Mouse (Mus musculus) T-helper 1 cell (primary cell): ENCODE measurements around the gene Fto.

Source experiments
- in situ Hi-C: fragments of 300-600 bp; cut with MboI, MseI; formaldehyde crosslinking; loops from one replicate; pipeline ENCODE4 v1.15.1; 2025; ENCODE audit warnings: high pct_unique_total_duplicates

Gene Fto

DNA sequence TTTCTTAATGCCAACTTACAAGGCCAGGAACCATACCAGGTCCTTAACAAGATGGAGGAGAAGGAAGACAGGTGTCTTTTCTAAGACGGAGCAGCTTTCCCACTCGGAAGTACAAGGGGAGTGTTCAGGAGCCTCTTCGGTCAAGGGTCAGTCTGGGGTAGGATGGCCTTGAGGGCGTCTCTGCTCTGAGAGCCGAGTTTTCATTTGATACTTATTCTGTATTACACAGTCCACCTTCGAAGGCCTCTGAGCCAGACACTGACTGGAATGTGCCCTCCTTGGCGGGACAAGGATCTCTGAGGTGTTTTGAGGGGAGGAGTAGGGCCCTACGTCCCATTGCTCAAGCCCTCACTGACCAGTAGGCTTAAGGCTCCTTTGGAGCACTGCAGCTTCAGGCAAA is 292.6 kb downstream of the Fto start:
- in situ Hi-C loops, result no loop called here

DNA sequence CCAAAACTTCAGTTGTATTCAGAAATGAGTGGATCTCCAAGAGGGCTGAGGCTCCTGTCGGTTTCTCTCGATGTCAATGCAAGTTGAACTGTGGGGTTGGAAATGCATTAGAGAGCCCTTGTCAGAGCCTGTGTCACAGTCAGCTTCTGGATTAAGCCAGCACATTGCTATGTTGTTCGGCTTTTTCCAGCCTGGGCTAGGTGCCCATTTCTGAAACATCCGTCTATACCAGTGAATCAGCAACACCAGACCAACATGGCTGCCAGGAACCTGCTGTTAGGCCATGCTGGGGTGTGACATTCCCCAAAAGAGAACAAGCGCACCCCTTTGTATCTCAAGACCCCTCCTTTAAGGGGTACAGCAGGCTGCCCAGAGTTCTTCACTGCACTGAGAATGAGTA is 293.8 kb downstream of the Fto start:
- in situ Hi-C loops, result no loop called here

DNA sequence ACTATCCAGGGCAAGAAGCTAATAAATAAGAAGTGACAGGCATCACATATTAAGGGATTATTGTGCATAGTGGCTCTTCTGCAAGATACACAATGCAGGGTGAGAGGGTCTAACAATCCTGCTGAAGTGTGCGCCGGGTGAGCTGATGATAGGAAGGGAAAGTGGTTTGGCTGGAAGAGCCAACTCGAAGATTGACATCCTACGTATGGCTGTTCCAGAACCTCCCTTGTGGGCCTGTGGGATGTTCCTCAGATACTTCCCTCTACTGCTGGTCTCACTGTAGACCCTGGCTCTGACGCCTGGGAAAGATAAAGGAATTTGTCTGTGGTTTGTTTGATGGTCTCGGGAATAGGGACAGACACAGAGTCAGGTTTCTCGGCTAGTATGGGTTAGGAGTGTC is 297.9 kb downstream of the Fto start:
- in situ Hi-C loops, result no loop called here

DNA sequence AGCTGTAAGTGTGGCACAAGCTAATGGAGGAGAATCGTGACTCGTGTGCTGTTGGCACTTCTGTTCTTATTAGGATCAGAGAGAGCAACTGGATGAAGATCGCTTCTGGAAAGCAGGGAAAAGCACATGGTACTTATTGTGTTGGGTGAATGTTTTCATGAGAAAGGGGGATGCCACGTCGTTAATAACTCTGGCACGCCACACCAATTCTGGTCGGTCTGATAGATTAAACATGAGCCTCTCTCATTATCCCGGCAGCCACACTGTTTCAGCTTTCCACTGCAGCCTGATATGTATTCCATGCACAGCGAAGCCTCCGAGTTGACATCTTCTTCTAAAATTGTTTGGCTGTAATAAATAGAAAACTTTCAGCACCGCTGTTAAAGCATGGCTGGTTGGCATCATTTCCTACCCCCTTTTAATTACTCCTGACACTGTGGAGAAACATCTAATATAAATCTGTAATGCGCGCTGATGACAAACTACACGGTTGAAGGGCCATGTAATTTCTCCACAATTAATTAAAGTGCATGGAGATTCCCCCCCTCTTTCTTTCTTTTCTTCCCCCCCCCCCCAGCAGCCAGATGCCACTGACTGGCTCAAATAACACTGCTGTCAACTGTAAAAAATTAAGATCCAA is 298.5 kb downstream of the Fto start:
- in situ Hi-C loops, result no loop called here

DNA sequence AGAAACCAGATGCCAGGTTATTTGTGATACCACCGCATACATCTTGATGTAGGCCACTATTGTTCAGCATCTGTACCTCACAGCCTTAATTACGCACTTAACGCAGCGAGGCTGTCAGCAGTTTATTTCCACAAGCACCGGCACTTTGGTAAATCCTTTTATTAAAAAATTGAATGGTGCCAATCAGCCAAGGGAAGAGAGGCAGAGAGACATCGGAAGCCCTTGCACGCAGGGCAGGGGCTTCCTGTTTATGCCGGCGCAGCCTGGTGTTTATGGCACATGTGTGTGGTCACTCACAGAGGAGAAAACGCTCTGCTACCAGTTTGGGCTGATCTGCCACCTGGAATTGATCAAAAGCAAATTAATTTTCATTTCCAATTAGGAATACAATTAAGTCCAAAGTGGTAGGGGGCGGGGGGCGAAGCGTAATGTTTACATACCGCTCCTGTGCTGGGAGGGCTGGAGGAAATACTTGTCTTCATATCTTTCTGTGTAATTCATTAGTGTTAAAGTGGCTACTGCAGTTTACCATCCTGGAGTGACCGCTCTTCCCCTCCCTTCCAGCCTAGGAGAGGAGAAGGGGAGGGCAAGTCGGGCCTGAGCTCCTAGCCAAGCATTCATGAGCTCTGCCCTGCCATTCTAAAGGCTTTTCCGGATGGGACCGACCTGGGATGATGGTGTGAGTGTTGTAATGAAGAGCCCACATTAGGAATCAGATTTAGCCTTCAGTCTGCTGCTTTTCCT is 299.2 kb downstream of the Fto start:
- in situ Hi-C loops, result no loop called here

DNA sequence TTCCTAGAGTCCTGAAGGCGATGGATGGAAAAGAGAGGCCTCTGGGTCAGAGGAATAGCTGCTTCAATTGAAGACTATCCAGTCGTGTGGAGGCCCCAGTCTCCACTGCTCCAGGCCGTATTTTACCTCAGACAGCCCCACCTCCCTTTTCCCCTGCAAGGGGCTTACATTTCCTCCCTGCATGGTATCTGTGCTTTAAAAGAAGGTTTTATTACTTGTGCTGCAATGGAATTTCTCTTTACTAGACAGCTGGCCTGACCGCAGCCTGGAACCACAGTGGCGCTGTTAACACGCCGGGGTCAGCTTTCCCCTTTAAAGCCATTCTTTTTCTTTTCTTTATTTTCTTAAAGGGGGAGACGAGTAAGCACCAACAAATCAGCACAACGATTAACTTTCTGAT is 300.3 kb downstream of the Fto start:
- in situ Hi-C loops, result no loop called here

DNA sequence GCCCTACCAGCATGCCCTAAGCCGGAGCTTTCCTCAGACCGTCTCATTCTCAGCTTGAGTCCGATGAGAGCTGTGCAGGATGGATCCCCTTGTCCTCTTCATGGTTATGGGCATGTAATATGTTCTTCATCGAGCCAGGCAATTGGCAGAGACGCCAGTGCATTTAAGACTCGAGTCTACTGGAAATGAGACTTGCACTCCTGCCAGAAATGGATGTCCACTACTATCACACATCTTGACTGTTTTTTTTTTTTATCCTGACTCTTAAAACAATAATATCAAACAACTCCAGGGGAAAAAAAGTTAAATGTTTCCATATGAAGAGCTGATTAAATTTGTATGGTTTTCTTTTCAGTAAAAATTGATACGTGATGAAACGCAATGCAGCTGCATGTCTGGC is 301.9 kb downstream of the Fto start:
- in situ Hi-C loops, result no loop called here

DNA sequence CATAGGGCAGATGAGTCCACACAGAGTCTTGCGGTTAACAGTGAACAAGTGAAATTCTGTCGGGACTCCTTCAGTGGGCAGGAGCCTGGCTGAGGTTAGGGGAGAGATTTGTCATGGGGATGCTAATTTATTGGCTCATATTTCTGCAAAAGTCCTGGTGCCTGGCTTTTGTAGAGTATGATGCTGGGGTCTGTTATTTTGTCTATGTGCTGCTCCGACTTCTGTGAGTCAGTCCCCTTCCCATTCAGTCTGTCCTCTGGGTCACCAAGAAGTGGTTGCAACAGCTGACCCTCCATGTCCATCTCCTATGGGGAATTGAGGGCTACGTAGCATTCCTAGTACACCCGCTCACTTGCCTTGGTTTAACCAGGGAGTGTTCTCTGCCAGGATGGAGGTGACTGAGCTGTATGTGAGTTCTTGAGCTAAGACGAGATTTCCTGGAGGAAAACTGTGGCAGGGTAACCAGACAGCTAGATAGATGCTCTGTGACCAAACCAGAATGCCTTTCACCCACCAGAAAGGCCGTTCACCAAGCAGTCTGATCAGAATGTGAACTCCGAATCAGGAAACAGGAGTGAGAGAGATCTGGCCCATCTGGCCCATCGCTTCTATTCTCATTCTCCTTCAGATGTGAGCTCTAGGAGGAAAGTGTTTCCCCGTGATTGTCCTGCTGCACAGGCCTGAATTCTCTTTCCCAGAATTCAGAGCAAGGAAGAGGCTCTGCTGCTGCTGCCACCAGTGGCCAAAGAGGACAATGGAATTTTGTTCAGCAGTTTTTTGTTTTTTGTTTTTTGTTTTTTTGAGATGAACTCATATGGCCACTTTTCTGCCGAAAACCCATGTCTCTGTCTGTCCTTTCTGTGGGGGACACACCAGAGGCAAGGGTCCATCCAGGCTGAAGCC is 302.7 kb downstream of the Fto start:
- in situ Hi-C loops, result no loop called here

DNA sequence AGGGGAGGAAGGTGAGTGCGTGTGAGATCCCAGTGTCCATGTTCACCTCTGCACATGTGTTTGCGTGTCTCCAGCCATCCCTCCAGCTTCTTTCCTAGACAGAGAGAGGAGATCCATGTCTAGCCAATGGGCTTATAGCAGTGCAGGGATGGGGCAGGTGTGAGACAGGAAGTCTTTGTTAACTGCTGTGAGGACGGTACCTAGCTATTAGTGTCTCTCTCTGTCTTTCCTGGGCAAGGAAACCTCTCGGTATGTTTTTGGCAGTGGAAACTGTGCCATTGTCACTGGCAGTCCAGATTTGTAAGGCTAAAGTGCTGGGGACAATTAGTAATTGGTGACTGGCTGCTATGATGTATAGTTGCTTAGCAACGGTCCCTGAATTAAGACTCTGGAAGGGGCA is 304.4 kb downstream of the Fto start:
- in situ Hi-C loops, result no loop called here

DNA sequence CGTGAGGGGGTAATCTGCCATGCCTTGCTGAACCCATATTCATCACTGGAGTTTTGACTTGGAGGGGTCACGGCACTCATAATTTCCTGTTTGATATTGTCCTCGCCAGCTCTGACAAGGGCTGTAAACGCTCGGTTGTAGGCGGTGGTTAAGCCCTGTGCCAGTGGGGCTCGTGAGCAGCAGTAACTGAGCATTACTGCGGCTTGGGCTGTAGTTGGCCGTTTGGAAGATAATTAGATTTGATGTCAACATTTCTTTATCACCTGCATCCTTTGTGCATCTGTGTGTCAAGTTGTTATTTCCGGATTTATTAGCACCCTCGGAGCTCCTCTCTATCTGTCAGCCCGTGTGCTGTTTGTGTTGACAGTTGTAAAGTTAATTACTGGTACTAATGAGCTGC is 309.4 kb downstream of the Fto start:
- in situ Hi-C loops, result no loop called here

DNA sequence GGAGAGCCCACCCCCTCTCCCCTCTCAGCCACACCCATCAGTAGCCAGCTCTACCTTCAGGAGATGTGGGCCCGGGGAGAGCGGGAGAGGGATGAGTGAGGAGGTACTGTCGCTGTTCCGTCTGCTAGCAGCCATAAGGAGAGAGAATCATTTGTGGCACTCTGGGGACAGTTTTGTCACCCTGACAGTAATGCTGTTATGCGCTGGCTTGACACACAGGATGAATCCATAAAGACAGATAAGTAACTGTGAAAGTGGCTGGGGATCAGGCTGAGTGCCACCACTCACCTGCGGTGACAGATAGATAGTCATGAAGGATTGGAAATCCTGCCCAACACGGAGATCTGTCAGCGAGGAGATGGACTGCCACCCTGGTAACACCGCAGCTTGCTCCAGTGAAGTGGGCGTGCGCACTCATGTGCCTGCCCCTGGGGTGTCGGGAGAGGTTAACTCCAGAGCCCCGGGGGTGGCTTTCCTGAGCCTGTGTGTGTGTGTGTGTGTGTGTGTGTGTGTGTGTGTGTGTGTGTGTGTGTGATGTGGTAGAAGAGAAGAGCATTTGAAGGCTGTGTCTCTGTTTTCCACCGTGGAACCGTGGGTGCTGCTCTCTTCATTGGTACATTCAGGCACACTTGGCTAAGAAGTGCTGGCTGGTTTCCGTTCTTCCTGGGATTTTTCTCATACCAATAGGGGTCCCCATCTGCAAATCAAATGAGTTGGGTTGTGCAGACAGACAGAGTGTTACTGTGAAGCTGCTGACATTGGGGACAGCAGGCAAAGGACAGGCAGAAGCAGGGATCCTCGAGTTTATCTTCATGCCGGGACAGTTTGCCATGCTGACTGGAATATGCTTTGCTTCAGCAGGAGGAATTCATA is 312.6 kb downstream of the Fto start:
- in situ Hi-C loops, result no loop called here

DNA sequence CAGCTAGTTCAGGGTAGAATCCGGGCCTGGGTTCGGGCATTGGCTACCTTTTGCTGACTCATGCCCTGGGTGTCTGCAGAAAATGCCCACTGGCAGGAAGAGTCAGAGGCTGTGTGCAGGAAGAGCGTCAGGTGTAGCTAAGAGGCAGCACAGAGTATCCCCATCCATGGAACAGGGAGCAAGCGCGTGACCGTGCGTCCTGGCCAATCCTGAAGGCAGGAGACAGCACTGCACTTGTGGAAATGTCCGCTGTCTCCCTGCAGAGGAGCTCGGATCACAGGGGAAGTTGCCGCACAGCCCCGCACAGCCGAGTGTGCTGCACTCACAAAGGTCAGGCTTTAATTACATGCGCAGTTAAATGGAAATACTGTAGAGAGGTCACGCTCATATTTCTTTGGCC is 316.3 kb downstream of the Fto start:
- in situ Hi-C loops, result no loop called here

DNA sequence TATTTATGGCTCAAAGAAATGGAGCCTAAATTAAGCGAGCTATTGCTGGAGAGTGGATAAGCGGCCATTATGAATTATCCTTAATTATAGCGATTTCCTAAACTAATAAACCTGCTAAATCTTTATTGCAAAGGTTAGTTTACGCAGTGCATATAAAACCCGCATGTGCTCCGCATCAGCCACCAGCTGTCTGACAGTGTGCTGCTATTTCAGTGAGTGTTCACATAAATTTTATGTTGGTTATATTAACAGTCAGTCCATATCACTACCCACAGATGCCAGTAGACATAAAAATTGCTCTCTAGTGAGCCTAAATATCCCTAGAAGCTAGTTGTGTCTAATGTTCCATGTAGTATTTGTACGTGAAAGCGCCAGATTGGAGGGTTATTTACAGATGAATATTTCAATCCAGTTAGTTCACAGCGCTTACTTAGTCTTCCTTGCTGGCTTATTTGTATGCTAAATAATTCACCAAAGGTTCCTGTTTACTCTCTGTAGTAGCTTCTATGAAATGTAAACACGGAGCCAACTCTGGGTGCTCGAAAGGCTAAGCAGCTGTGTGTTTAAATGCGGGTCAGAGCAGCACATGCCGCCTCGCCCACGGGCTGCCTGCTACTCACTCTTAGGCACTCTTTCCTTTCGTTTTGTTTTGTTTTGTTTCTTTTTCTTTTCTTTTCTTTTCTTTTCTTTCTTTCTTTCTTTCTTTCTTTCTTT is 317.2 kb downstream of the Fto start:
- in situ Hi-C loops, result no loop called here

DNA sequence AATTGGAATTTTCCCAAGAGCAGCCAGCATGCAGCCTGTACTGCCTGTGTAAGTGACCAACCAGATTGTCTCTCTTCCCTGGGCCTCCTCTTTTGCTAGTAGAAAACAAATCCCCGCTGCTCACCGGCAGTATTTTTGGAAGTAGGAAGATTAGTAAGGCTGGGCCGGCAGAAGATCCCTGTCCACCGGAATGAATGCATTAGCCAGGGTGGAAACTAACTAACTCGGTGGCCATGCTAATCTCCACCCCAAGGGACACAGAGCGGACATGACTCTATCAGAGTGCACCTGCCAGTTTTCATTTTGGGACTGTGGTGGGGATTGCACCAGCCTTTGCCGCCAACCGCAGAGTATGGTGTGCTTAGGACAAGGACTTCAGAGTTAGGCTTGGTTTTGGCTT is 319.1 kb downstream of the Fto start:
- in situ Hi-C loops, result no loop called here

DNA sequence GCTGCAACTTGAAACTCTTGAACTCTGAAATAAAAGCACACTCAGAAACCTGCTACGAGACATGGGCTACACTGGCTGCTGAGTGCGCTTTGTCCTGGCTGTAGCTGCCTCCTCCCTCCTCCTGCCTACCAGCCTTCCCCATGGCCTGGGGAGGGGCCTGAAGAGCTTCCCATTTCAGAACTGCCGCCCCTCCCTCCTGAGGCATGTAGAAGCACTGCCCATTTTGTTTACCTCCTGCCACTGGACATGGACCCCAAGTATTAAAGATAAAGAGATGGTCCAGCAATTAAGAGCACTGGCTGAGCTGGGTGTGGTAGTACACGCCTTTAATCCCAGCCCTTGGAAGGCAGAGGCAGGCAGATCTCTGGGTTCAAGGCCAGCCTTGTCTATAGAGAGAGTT is 322.1 kb downstream of the Fto start:
- in situ Hi-C loops, result no loop called here

DNA sequence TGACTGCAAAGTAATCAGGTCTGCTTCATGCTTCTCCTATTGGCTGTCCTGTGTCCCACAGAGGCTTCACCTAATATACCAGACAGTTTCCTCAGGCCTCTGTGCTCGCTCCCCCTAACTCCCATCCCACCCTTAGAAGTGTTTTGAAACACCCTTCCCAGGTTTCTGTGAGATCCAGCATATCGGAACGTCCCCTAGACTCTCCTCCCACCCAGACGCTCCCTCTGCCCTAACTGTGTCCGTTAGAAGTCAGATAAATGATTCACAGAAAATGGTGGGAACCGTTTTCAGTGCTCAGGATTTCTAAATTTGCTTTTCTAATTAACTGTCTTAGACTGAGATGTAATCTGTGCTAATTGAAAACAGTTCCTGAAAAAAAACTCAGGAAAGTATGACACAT is 323.6 kb downstream of the Fto start:
- in situ Hi-C loops, result no loop called here

DNA sequence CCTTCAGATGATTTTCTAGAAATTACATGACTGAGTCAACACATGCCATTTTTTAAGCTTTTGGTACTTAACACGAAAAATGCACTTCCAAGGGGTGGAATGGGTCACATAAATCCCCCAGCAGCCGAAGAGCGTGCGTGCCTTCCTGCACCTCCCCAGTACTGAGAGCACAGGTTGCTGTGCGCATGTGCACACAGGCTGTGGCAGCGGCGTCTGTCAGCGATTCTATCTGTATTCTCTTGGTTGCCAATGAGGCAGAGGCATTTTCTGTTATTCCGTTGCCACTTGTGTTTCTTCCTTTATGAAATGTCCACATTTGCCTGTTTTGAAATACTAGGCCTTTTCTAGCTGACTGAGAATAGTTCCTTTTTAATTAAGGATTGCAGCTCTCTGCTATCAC is 324.4 kb downstream of the Fto start:
- in situ Hi-C loops, result no loop called here

DNA sequence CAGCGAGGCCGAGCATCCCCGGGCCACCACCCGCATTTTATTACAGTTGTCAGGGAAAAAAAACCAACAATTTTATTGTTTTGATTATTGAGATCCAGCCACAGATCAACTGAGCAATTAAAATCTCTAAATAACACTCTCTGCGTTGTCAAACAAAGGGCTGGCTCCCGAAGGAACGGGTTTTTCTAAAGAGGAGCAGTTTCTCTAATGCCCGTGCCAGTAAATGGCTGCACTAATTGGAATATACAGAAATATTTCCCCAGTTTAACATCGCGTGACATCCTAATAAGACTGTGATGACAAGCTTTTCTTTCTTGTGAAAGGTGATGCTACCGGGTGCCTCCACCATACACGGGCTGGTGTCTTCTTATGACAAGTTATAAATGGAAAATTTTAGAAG is 324.9 kb downstream of the Fto start:
- in situ Hi-C loops, result no loop called here

DNA sequence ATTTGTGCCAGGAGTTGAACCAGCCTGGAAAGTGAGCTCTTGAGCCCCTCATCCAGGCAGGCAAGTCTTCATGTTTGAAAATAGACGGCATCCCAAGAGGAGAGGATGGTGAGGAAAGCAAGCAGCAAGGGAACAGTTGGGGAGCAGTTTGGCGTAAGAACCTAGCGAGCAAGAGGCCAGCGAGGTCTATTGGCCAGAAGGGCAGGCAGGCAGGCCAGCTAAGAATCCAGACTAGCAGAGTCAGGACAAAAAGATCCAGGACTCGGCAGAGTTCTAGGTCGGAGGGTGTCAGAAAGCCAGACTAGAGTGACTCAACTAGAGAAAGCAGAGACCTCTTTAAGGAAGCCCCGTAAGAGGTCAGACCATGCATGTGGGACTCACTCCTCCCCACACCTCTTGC is 327.1 kb downstream of the Fto start:
- in situ Hi-C loops, result no loop called here

DNA sequence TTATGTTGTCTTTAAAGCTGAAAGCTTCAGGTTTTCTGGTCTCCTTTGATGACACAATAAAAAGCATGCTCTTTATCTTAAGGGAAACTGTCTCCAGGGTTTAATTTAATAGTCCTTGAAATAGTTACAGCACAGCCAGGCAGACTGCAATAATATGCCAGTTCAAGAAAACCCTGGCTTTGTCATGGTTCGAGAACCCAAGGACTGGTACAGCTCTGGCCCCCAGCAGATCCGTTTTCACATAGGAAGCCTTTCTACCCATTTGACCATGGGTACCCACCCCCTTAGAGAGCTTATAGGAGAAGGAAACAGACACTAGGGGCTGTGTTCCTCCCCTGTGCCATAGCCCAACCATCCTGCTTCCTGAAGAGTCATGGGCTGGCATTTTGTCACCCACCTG is 332.2 kb downstream of the Fto start:
- in situ Hi-C loops, result no loop called here

DNA sequence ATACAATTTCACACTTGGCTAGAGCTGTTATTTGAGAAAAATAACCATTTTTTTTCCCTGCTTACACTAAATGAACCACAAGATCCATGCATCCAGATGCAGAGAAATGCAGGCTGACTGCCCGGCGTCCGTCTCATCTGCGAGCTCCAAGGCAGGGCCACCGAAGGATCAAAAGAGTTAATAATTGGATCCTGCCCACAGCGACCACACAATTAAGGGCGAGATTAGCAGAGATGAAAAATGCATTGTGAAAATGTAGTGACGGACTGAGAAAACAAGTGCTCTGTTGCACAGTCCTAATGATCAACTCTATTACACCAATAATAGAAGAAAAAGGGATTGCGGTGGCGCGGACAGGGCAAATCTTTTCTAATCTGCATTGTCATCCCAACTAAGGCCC is 334.6 kb downstream of the Fto start:
- in situ Hi-C loops, result no loop called here
